Mouse (Mus musculus): Measurements from ENCODE around the gene H2afj. TPM values are rescaled to one million over a fixed set of nuclear protein-coding genes. Genes with fewer than 3 reads are reported as not detected.
"Not testable (repeated sequence)": the region's sequence is repeated elsewhere in the genome, so short reads cannot be mapped to it uniquely, and the experiment has no call there.

The H2afj gene
- polyA plus RNA-seq, 1 experiment from 2014 or later, result 117 TPM

- no peak for ATAC-seq (ENCODE audit: low FRiP score, low read depth)
These were observed 12.9 kb upstream of the H2afj start for GRCm38 (mm10) chr6:136795110-136795509.

GRCm38 (mm10) chr6:136795850-136796249, 12.2 kb upstream of the H2afj start:
- Histone ChIP-seq H3K4me3 (no peak overlapping the region), H3K27me3 (no peaks in the 10 kb centered on the region), H3K4me1 (peaks cover 11% of the 10 kb centered on the region), H3K36me3 (no peaks in the 10 kb centered on the region), H3K9ac (replicated peaks) (no peak overlapping the region), H3K9me3 (no peaks in the 10 kb centered on the region), H3K4me2 (replicated peaks) (no peak overlapping the region), H3K27ac (replicated peaks) (no peak overlapping the region)
- WGBS, result 63% methylated on average over 6 of the region's 6 CpGs
- no peak for ATAC-seq (ENCODE audit: low FRiP score, low read depth)

More at GRCm38 (mm10) chr6:136795110-136795509, 12.9 kb upstream of the H2afj start:
- Histone ChIP-seq H3K27me3 (no peaks in the 10 kb centered on the region), H3K9ac (replicated peaks) (no peak overlapping the region), H3K27ac (replicated peaks) (no peak overlapping the region), H3K4me1 (peaks cover 11% of the 10 kb centered on the region), H3K4me3 (no peak overlapping the region), H3K4me2 (replicated peaks) (no peak overlapping the region), H3K36me3 (no peaks in the 10 kb centered on the region), H3K9me3 (no peaks in the 10 kb centered on the region)
- WGBS, result 50% methylated on average over 1 of the region's 1 CpGs

- not testable (repeated sequence) for H3K36me3 ChIP-seq; H3K9ac ChIP-seq (replicated peaks); H3K4me2 ChIP-seq (replicated peaks); ATAC-seq (ENCODE audit: low FRiP score, low read depth); H3K9me3 ChIP-seq; H3K4me3 ChIP-seq; H3K27me3 ChIP-seq; H3K27ac ChIP-seq (replicated peaks)
- peaks cover 15% of the 10 kb centered on the region for H3K4me1 ChIP-seq
- whole genome bisulfite sequencing, result 86% methylated on average over 3 of the region's 3 CpGs
These were observed 10.0 kb upstream of the H2afj start for GRCm38 (mm10) chr6:136797874-136798693.

GRCm38 (mm10) chr6:136800710-136801109, 7.3 kb upstream of the H2afj start:
- Histone ChIP-seq H3K27me3 (no peaks in the 10 kb centered on the region), H3K27ac (replicated peaks) (no peak overlapping the region), H3K36me3 (no peaks in the 10 kb centered on the region), H3K4me2 (replicated peaks) (no peak overlapping the region), H3K4me1 (peaks cover 16% of the 10 kb centered on the region), H3K9me3 (no peaks in the 10 kb centered on the region), H3K4me3 (no peak overlapping the region), H3K9ac (replicated peaks) (no peak overlapping the region)
- WGBS, result 93% methylated on average over 8 of the region's 8 CpGs
- no peak for ATAC-seq (ENCODE audit: low FRiP score, low read depth)

DNA sequence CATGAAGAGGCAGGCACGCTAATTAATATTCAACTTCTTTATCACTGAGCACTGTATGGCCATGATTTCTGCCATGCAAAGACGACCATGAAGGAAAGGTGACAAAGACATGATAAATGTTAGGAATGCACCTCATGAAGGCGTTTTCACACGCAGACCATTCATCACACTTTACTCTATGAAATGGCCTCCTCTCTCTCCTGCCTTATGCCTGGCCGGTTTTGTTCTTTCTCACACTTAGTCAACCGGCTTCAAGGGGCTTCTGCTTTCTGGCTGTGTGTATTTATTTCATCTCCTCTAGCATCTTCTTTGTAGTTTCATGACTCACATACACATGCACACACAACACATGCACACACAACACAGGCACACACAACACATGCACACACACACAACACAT, 6.8 kb upstream of the H2afj start:
- H3K4me3 ChIP-seq, result no peak overlapping the region
- H3K4me2 ChIP-seq (replicated peaks), result no peak overlapping the region
- H3K36me3 ChIP-seq, result no peaks in the 10 kb centered on the region
- 92% methylated on average over 6 of the region's 6 CpGs for WGBS
- H3K4me1 ChIP-seq, result peaks cover 16% of the 10 kb centered on the region
- H3K27ac ChIP-seq (replicated peaks), result no peak overlapping the region
- H3K27me3 ChIP-seq, result no peaks in the 10 kb centered on the region
- H3K9me3 ChIP-seq, result no peaks in the 10 kb centered on the region
- ATAC-seq (ENCODE audit: low FRiP score, low read depth), result no peak
- no peak overlapping the region for H3K9ac ChIP-seq (replicated peaks)

DNA sequence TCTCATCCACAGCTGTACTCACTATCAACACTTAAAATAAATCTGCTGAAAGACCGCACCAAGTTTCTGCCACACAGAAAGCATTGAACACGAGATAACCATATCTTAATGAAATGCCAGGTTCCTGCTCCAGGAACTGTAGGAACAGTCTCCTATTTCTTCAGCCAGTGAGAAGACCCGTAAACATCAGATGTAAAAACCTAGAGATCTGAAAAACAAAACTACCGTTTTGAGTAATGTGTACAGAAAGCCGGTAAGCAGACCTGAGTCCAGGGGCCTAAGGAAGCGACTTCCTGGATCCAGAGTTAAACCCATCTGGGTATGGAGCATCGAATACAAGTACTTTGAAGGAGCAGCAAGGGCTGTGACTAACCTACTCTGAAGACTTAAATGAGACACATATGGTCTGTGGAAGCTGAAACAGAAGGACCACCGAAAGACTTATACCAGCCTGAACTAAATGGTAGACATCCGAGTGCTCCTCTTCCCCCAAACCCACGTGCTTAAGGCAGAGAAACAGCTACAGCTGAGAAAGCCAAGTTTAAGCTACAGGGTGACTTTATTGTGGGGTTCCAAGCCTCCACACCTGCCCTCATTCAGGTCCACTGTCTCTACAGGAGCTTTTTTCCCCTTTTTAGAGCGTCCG, 4.8 kb upstream of the H2afj start:
- Histone ChIP-seq H3K4me3 (peak overlapping the region; percentile 73), H3K27me3 (0 out of 2 replicates have a peak, but pooled peaks cover 3% of the 10 kb centered on the region), H3K4me1 (peaks cover 20% of the 10 kb centered on the region), H3K36me3 (no peaks in the 10 kb centered on the region), H3K9ac (replicated peaks) (peak overlapping the region; percentile 95), H3K27ac (replicated peaks) (peak overlapping the region; percentile 100), H3K9me3 (no peaks in the 10 kb centered on the region), H3K4me2 (replicated peaks) (peak overlapping the region; percentile 78)
- no peak; the same call in 1 of the 2 replicates for ATAC-seq (ENCODE audit: low FRiP score, low read depth)
- 26% methylated on average over 12 of the region's 12 CpGs for WGBS

GRCm38 (mm10) chr6:136803739-136804633, 4.1 kb upstream of the H2afj start, which contains the start of gene Hist4h4:
TSS of gene Hist4h4 (minus strand) at chr6:136804415.
- H3K27me3 ChIP-seq, result 0 out of 2 replicates have a peak, but pooled peaks cover 3% of the 10 kb centered on the region
- H3K4me3 ChIP-seq, result peak within 1 kb of the TSS; percentile 73
- peak within 1 kb of the TSS; percentile 78 for H3K4me2 ChIP-seq (replicated peaks)
- H3K36me3 ChIP-seq, result no peaks in the 10 kb centered on the region
- ATAC-seq (ENCODE audit: low FRiP score, low read depth), result peak; percentile 74
- peaks cover 25% of the 10 kb centered on the region for H3K4me1 ChIP-seq
- H3K9ac ChIP-seq (replicated peaks), result peak within 1 kb of the TSS; percentile 95
- H3K27ac ChIP-seq (replicated peaks), result peak within 1 kb of the TSS; percentile 100
- no peaks in the 10 kb centered on the region for H3K9me3 ChIP-seq
- WGBS, result under 1% methylated on average over 50 of the region's 50 CpGs

GRCm38 (mm10) chr6:136804705-136805408, 3.2 kb upstream of the H2afj start:
- peak overlapping the region; percentile 95 for H3K9ac ChIP-seq (replicated peaks)
- H3K27me3 ChIP-seq, result 0 out of 2 replicates have a peak, but pooled peaks cover 3% of the 10 kb centered on the region
- H3K9me3 ChIP-seq, result no peaks in the 10 kb centered on the region
- ATAC-seq (ENCODE audit: low FRiP score, low read depth), result no peak
- peaks cover 32% of the 10 kb centered on the region for H3K4me1 ChIP-seq
- peak overlapping the region; percentile 73 for H3K4me3 ChIP-seq
- H3K27ac ChIP-seq (replicated peaks), result peak overlapping the region; percentile 100
- 40% methylated on average over 9 of the region's 9 CpGs for WGBS
- peak overlapping the region; percentile 78 for H3K4me2 ChIP-seq (replicated peaks)
- no peaks in the 10 kb centered on the region for H3K36me3 ChIP-seq

DNA sequence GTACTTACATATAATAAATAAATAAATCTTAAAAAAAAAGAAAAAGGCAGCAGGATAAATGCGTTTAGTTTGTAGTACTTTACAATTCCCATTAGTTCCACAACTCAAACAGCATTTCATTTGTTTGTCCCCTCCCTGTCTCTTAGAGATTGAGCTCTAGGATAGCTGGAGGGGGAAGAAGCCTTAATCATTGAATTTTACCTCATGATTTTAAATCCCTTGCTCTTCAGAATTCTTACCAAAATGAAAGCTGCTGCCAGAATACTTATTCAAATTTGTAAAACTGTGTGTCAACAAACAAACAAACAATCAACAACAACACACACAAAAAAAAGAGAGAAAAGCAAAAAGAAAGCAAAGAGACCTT, 2.7 kb upstream of the H2afj start:
- WGBS, result 97% methylated on average over 1 of the region's 1 CpGs
- Histone ChIP-seq H3K27ac (replicated peaks) (no peak overlapping the region), H3K27me3 (0 out of 2 replicates have a peak, but pooled peaks cover 3% of the 10 kb centered on the region), H3K4me1 (peaks cover 32% of the 10 kb centered on the region), H3K4me2 (replicated peaks) (no peak overlapping the region), H3K9ac (replicated peaks) (no peak overlapping the region), H3K9me3 (no peaks in the 10 kb centered on the region), H3K4me3 (no peak overlapping the region), H3K36me3 (no peaks in the 10 kb centered on the region)
- ATAC-seq (ENCODE audit: low FRiP score, low read depth), result no peak

DNA sequence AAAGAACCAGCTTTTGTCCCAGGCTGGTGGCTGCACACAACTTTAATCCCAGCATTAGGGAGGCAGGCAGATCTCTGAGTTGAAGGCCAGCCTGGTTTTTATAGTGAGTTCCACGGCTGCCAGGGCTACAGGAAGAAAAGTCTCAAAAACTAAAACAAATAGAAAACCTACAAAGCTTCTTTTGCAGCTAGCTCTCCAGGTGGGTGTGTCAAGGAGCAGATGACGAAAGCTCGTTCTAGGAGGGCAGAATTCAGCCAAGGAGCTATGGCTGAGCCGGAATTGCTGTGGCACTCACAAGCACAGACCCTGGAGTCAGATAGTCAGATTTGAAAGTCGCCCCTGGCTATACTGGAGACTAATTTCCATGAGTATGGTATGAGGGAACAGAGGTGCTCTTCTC, 1.2 kb upstream of the H2afj start:
- no peak overlapping the region for H3K9ac ChIP-seq (replicated peaks)
- no peaks in the 10 kb centered on the region for H3K9me3 ChIP-seq
- 0 out of 2 replicates have a peak, but pooled peaks cover 3% of the 10 kb centered on the region for H3K27me3 ChIP-seq
- WGBS, result 63% methylated on average over 5 of the region's 5 CpGs
- H3K4me3 ChIP-seq, result no peak overlapping the region
- peak overlapping the region; percentile 98 for H3K4me2 ChIP-seq (replicated peaks)
- no peak overlapping the region for H3K27ac ChIP-seq (replicated peaks)
- ATAC-seq (ENCODE audit: low FRiP score, low read depth), result no peak
- H3K36me3 ChIP-seq, result 0 out of 2 replicates have a peak, but pooled peaks cover under 1% of the 10 kb centered on the region
- H3K4me1 ChIP-seq, result peaks cover 32% of the 10 kb centered on the region

Measured in midbrain, embryonic 12.5 days (tissue).